Mouse (Mus musculus): Measurements from ENCODE around the gene Dmrta1.
"Not testable (repeated sequence)": the region's sequence is repeated elsewhere in the genome, so short reads cannot be mapped to it uniquely, and the experiment has no call there.

The Dmrta1 gene

DNA sequence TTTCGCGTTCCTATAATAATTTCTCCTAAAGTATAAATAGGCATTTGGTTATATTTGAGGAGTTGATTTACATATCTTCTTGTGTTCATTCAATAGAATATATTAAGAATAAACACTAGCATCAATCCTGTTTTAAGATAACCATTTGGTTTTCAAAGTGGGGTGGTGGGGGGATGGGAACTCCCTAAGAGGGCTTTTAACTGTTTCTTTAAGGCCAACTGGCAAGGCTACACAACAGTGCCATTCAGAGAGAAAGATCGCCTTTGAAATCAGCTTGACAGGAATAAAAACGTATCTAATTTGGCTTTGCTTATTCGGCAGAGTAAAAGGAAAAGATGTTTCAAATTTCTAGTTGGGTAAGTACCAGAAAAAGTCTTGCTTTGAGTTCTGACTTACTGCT lies at the start of gene Dmrta1:
Gene Dmrta1, plus strand, starts transcription at position 242 of the 400 bp plus-strand sequence.
- DNase-seq (ENCODE audit: low read depth, low spot score): no peak

GRCm38 (mm10) chr4:89630374-89631079 lies 48.7 kb upstream of the Dmrta1 start:
- DNase-seq (ENCODE audit: low read depth, low spot score): no peak

DNA sequence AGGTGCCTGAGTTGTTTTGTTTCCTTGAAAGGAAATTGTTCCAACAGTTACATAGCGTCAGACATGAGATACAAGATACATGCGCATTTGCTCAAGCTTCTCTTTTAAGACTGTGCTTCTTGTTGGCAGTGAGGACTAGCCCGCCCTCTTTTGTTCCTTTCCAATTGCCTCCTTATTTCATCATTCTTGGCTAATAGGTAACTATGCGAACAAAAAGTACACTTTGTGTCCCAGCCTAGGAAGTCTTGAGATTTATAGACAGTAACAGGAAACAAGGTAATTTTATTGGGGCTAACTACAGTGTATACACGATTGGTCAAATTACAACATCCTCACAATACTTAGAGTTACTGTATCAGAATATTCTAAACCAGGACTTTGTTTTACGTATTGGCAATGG lies 47.7 kb upstream of the Dmrta1 start:
- no peak for DNase-seq (ENCODE audit: low read depth, low spot score)

GRCm38 (mm10) chr4:89638651-89639050 lies 40.6 kb upstream of the Dmrta1 start:
- no peak for DNase-seq (ENCODE audit: low read depth, low spot score)

GRCm38 (mm10) chr4:89644235-89645115 lies 34.8 kb upstream of the Dmrta1 start:
- DNase-seq (ENCODE audit: low read depth, low spot score): no peak

GRCm38 (mm10) chr4:89650352-89651311 lies 28.6 kb upstream of the Dmrta1 start:
- no peak for DNase-seq (ENCODE audit: low read depth, low spot score)

DNA sequence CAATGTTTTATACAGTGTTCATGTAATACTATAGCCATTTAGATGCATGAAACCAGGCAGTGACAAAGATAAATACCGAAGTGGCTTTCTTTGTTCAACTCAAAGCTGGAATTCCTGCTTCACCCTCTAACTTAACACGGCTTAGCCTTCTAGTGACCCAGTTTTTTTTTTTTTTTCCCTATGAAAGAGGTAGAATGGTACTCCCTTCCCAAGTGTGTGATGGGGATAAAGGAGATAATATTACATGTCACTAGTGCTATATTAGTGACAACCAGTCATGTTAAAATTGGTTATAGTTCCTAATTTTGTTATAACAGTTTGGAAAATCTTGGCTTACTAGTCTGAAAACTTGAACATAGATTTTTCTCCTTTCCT lies 27.9 kb upstream of the Dmrta1 start:
- no peak for DNase-seq (ENCODE audit: low read depth, low spot score)

GRCm38 (mm10) chr4:89651779-89652178 lies 27.5 kb upstream of the Dmrta1 start:
- no peak for DNase-seq (ENCODE audit: low read depth, low spot score)

- DNase-seq (ENCODE audit: low read depth, low spot score): no peak
Observed at GRCm38 (mm10) chr4:89663406-89663805, 15.8 kb upstream of the Dmrta1 start.

DNA sequence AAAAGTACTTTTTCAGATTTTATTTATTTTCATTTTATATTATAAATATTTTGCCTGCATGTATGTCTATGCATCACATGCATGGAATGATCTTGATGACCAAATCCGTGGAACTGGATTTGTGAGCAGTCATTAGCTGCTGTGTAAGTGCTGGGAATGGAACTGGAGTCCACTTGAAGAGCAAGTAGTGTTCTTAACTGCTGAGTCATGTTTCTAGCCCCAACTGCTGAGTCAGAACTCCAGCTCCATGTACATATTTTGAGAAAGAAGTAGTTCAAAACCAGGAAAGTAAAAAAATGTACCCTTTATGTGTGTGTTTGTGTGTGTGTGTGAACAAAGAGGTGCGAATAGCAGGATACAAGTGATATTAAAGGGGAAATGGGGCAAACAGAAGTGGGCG lies 4.5 kb upstream of the Dmrta1 start:
- no peak for DNase-seq (ENCODE audit: low read depth, low spot score)

DNA sequence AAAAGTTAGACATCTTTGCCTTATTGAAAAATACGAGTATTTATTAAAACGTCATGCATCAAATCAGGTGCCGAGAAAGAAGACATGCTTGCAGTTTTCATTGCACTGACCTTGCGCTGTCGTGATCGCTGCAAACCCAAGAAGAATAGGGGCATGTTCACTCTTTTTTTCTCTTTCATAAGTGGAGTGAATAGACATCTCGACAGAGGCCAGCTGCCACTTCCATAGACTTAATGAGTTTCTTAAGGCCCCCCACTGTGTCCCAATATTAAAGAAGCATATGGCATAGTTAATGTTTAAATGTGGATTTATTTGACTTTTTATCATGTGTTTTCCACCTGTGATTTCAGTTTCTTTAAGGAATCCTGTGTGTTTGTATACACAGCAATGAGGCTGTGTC lies 1.3 kb upstream of the Dmrta1 start:
- DNase-seq (ENCODE audit: low read depth, low spot score): no peak

DNA sequence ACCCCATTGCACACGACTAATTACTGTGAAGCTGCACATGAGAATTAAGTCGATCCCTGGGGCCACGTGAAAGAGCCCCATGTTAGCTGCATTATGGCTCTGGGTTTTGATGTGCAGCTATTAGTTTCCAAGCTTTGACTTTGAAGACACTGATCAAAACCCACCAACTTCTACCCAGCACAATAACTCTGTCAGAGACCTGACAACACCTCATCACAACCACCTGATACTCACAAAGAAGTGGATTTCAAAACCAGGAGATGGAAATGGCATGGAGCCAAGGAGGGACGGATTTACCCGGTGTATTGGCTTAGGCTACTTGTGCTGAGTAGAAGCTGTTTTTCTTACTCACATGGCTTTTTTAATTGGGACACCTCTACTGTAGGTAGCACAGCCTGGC lies 523 bp upstream of the Dmrta1 start:
- no peak for DNase-seq (ENCODE audit: low read depth, low spot score)

DNA sequence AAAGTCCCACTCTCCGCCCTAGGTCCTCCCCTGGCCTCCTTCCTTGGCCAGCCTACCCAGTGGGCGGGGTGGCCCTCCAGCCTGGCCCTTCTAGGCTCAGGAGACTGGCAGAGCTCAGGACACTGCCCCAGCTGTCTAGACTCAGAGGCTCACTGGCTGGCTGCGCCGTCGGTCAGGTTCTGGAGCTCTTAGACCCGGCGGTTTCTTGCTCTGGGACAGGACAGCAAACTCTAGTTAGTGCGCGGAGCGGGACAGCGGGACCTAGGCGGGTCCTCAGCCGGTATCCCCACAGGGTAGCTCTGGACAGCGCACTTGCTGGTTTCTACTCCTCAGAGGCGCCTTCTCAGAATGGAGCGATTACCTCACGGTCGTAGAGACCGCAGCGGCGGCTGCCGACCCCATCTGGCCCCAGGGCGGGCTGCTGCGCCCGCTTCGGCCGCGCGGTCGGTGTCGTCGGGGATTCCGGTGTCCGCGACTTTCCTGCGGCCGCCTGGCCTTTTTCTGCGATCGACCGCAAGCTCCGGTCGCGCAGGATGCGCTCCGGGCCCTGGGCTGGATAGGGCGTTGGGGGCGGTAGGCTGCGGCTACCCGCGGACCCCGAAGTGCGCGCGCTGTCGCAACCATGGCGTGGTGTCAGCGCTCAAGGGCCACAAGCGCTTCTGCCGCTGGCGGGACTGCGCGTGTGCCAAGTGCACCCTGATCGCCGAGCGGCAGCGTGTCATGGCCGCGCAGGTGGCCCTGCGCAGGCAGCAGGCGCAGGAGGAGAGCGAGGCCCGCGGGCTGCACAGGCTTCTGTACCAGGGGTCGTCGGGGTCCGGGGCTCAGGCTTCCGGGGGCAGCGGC lies 8.9 kb downstream of the Dmrta1 start:
- DNase-seq (ENCODE audit: low read depth, low spot score): no peak

GRCm38 (mm10) chr4:89688804-89689497 lies 9.7 kb downstream of the Dmrta1 start:
- no peak for DNase-seq (ENCODE audit: low read depth, low spot score)

- DNase-seq (ENCODE audit: low read depth, low spot score): no peak
Observed at GRCm38 (mm10) chr4:89691936-89692335, 12.7 kb downstream of the Dmrta1 start.

DNA sequence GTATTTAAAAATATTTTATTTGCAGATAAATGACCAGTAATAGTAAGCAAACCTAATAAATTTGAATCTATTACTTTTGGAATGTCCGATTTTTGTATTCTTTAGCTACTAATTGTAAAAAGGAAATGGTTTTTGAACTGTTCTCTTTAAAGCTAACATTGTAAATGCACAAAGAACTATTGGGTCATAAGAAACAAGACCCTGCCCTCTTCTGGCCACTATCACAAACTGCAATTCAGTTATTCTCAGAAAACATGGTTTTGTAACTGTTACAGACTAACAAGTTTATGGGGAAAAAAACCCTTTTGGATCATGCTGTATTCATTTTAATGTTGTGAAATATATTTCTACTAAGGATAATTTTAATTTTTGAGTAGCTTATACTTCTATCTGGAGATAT lies 13.5 kb downstream of the Dmrta1 start:
- DNase-seq (ENCODE audit: low read depth, low spot score): no peak

GRCm38 (mm10) chr4:89695589-89695988 lies 16.4 kb downstream of the Dmrta1 start:
- no peak for DNase-seq (ENCODE audit: low read depth, low spot score)

DNA sequence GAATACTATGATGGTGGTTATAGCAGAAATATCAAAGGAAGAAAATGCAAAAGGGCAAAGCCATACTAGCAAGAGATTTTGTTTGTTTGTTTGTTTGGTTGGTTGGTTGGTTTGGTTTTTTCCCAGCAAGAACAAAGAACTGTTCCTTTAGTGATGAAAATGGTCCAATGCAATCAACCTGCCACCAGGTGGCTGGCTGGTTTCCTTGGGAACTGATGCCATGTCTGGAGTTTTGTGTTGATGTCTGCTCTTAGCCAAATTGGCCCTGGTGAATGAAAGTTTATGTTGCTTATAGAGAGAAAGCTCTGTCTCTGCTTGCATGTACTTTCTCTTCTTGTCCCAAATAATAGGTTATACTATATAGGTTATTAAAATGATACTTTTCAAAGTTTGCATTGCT lies 18.7 kb downstream of the Dmrta1 start:
- DNase-seq (ENCODE audit: low read depth, low spot score): no peak

DNA sequence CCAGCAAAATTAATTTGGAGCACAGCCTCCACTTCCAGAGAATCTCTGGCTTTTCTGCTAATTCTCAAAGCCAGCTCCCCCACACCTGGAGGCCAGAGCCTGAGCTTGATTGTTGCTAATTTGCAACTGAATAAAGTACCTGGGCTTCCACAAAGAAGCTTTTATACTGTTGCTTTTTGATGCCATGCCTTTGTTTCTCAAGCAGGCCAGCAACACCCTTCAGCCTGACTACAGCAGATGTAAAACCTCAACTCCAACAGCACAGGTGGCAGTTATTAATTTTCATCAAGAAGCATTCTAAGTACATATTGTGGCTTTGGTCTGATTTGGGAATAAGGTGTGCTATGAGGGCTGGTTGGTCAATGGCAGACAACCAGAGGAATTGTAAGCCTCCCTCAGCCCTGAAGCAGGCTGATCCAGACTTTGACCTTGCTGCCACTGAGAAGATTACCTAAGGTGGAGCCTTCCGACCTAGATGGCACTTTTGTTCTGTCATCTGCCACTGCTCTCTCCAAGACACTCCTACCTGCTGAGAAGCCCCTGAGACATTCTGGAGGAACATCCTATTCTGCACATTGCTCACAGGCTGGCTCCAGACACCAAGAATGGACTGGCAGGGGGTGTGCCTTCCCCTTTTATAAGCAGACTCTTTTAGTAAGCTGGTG lies 44.4 kb downstream of the Dmrta1 start:
- DNase-seq (ENCODE audit: low read depth, low spot score): not testable (repeated sequence)

All from retina, adult 2 months (tissue).